Mouse (Mus musculus) liver, embryonic 13.5 days (tissue): ENCODE data around the gene Pard3b. TPM values are rescaled to one million over a fixed set of nuclear protein-coding genes. Genes with fewer than 3 reads are reported as not detected.

Experiments
- ATAC-seq: fragments of 200-750 bp; cut with Nextera tagmentation; 2 replicates; pipeline ENCODE4 v1.8.0; 2017; ENCODE audit warnings: low read depth, mild to moderate bottlenecking, moderate number of reproducible peaks, moderate library complexity
- DNase-seq: peaks from one replicate; pipeline ENCODE4 v3.0.0; 2022
- H3K27ac ChIP-seq: fragments of 300-500 bp; sonication (generic); 2 replicates; pipeline ENCODE4 v1.5.1; 2015; ENCODE audit warnings: moderate library complexity, mild to moderate bottlenecking, inconsistent platforms
- H3K27me3 ChIP-seq: fragments of 300-500 bp; sonication (generic); 2 replicates; pipeline ENCODE4 v1.6.1; 2015; ENCODE audit warnings: mild to moderate bottlenecking, inconsistent platforms
- H3K36me3 ChIP-seq: fragments of 300-500 bp; sonication (generic); 2 replicates; pipeline ENCODE4 v1.6.1; 2015; ENCODE audit warnings: mild to moderate bottlenecking, inconsistent platforms
- H3K4me1 ChIP-seq: fragments of 300-500 bp; sonication (generic); replicated peaks from 2 replicates; pipeline ENCODE4 v1.6.1; 2015; ENCODE audit warnings: inconsistent platforms
- H3K4me2 ChIP-seq: fragments of 300-500 bp; sonication (generic); 2 replicates; pipeline ENCODE4 v1.6.1; 2015; ENCODE audit warnings: inconsistent platforms, mild to moderate bottlenecking, moderate library complexity
- H3K4me3 ChIP-seq: fragments of 300-500 bp; sonication (generic); replicated peaks from 2 replicates; pipeline ENCODE4 v1.5.1; 2015; ENCODE audit warnings: mild to moderate bottlenecking, inconsistent platforms
- H3K9ac ChIP-seq: fragments of 300-500 bp; sonication (generic); 2 replicates; pipeline ENCODE4 v1.6.1; 2015; ENCODE audit warnings: mild to moderate bottlenecking, inconsistent platforms
- H3K9me3 ChIP-seq: fragments of 300-500 bp; sonication (generic); replicated peaks from 2 replicates; pipeline ENCODE4 v1.6.1; 2016; ENCODE audit warnings: inconsistent platforms
- WGBS: fragments of 180-500 bp; shearing (Covaris S2); methylation state at CpG from one replicate; pipeline ENCODE4 v1.1.7; 2015; ENCODE audit not compliant: insufficient replicate concordance; 5-methylcytosine and 5-hydroxymethylcytosine counted together
- polyA plus RNA-seq: library from polyadenylated mRNA; unstranded; fragments of >200 nt; fragmentation: Nextera tagmentation; extraction: Ambion mirVana; gene quantifications from 2 replicates; pipeline ENCODE4 v1.2.1, GENCODE M21; 2015

Pard3b gene
- polyA plus RNA-seq, 1 experiment from 2014 or later: 2.2 TPM

DNA sequence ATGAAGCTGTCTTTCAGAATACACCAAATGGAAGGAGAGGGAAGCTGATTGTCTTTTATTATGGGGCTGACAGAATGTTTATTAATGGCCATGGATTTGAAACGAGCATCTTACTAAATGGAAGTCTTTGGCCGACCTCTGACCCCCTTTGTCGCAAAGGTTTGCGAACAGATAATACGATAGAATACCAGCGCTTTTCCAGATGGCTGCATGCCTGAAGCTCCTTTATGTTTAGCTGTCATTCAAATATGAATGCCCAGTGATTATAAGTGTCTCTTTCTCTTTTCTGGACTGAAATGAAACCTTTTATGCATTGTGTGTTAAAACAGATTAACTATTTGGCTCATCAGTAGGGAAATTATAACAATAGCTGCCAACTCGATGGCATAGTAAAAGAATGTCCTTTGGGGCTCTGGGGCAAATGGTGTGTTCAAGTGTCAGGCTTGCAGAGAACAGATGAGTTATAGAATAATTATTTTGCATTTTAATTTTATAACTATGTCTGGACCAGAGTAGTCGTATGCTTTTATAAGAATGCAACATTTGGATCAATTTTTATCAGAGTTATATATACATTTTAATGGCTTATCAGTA lies 46.7 kb downstream of the Pard3b start:
- no peak overlapping the region for H3K4me2 ChIP-seq
- DNase-seq: no peak
- no peaks in the 10 kb centered on the region for H3K4me1 ChIP-seq
- H3K9ac ChIP-seq: no peak overlapping the region
- ATAC-seq: no peak
- no peak overlapping the region for H3K27ac ChIP-seq
- H3K27me3 ChIP-seq: no peaks in the 10 kb centered on the region
- H3K4me3 ChIP-seq: no peak overlapping the region
- H3K9me3 ChIP-seq: no peaks in the 10 kb centered on the region
- H3K36me3 ChIP-seq: no peaks in the 10 kb centered on the region
- 65% methylated on average over 8 of the region's 8 CpGs for WGBS

DNA sequence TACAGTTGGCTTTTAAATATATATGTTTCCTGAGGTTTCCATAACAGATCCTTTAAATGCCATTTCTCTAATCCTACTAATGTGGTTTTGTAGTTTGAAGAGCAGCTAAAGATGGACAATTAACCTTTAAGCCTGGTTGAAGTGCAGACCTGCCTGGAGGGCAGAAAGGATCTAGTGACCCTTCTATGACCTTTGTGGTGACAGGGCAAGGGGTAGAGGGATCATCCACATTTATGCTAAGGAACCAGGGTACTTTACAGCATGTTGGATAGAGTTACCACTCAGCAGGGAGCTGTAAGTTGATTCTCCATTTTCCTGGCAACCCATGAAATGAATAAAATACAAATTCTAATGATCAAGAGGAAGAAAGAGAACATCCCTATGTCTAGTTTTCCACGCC lies 47.3 kb downstream of the Pard3b start:
- DNase-seq (no peak), ATAC-seq (no peak)
- H3K27me3 ChIP-seq: no peaks in the 10 kb centered on the region
- no peak overlapping the region for H3K9ac ChIP-seq
- H3K27ac ChIP-seq: no peak overlapping the region
- H3K9me3 ChIP-seq: no peaks in the 10 kb centered on the region
- WGBS: 50% methylated on average over 1 of the region's 1 CpGs
- H3K4me3 ChIP-seq: no peak overlapping the region
- H3K4me2 ChIP-seq: no peak overlapping the region
- no peaks in the 10 kb centered on the region for H3K36me3 ChIP-seq
- H3K4me1 ChIP-seq: no peaks in the 10 kb centered on the region

DNA sequence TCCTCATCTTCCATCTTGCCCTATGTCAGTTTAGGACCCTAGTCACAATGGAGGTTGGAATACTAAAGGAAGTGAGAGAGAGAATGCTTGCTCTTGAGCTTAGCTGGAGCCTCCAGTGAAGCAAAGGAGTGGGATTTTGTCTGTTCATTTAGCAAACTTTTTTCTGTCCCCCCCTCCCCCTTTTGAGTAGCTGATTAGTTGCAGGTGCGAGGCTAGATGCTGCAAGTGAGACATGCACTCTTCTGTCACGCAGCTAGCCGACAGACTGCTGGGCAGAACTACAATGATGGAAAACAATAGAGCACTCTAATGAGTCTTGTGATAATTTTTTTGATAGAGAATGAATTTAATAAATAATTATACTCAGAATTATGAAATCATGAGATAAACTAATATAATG lies 49.7 kb downstream of the Pard3b start:
- no peaks in the 10 kb centered on the region for H3K4me1 ChIP-seq
- H3K4me3 ChIP-seq: no peak overlapping the region
- WGBS: 67% methylated on average over 3 of the region's 3 CpGs
- H3K27me3 ChIP-seq: no peaks in the 10 kb centered on the region
- no peak overlapping the region for H3K27ac ChIP-seq
- ATAC-seq: no peak
- H3K9ac ChIP-seq: no peak overlapping the region
- no peaks in the 10 kb centered on the region for H3K9me3 ChIP-seq
- H3K36me3 ChIP-seq: no peaks in the 10 kb centered on the region
- no peak for DNase-seq
- no peak overlapping the region for H3K4me2 ChIP-seq

DNA sequence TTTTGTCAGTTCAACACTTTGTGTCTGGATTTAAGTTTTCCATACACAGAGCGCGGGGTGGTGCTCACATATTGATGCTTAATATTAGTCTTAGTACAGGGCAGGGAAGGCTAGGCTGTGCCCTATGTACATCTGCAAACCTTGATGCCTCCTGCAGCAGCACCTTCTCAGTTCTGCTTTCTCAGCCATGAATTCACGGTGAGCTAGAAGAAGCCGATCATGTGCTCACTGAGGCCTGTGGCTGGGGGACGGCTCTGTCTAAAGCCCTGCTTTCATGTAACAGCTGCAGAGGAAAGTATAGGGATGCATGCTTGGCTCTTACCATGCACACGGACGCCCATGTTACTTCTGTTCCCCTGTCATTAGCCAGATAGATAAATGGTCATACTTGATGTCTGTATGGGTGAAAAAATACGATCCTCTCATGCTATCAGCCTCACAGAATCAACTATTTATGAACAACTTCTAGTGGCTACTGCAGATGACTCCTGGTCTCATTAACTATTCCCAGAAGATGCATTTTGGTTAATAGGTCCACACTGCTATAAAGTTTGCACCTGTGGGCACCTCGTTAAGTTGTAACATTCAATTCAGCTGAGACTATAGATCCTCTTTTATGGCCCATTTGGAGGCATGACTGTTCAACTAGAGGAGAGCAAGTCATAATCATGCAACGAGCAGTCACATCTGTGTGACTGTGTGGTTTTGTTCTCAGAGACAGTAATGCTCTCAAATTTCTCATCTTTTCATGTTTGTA lies 60.0 kb downstream of the Pard3b start:
- Histone ChIP-seq H3K4me1 (no peaks in the 10 kb centered on the region), H3K27me3 (no peaks in the 10 kb centered on the region), H3K36me3 (no peaks in the 10 kb centered on the region), H3K9me3 (no peaks in the 10 kb centered on the region), H3K4me2 (no peak overlapping the region), H3K9ac (no peak overlapping the region), H3K4me3 (no peak overlapping the region), H3K27ac (no peak overlapping the region)
- ATAC-seq (no peak), DNase-seq (no peak)
- WGBS: 61% methylated on average over 10 of the region's 10 CpGs

DNA sequence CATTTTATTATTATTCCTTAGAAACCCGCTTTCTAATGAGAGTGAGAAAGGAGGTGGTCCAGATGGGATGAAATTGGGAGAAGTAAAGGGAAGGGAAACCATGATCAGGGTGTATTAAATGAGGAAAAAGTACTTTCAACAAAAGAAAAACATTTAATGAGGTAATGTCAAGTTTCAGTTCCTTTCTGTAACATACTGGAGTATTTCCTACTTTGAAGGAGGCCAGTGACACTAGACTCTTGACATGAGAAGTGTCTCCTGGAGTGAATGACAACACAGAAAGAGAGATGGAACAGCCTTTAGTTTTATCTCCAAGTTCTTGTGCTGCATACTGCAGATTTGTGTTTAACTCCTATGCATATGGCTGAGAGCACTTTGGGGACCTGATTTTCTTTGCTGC lies 71.2 kb downstream of the Pard3b start:
- DNase-seq (no peak), ATAC-seq (no peak)
- Histone ChIP-seq H3K27ac (no peak overlapping the region), H3K36me3 (no peaks in the 10 kb centered on the region), H3K27me3 (no peaks in the 10 kb centered on the region), H3K9me3 (no peaks in the 10 kb centered on the region), H3K9ac (no peak overlapping the region), H3K4me3 (no peak overlapping the region), H3K4me1 (no peaks in the 10 kb centered on the region), H3K4me2 (no peak overlapping the region)
- 63% methylated on average over 1 of the region's 1 CpGs for WGBS

DNA sequence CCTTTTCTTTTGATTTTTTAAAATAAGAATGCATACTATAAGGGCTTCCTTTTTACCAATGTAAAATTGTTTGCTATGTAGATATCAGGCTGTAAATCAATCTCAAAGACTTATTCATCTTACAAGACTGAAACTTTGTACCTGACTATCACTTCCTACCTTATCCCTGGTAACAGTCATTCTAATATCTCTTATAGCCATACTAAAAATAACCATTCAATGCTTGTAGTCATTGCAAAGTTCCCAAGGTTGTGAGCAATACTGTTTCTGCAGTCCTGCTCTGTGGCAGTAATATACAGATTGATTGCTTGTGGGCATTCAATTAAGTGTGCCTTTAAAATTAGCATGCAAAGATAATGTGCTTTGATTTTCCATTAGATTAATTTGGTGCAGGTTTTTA lies 72.9 kb downstream of the Pard3b start:
- no peaks in the 10 kb centered on the region for H3K27me3 ChIP-seq
- H3K9me3 ChIP-seq: no peaks in the 10 kb centered on the region
- no peaks in the 10 kb centered on the region for H3K4me1 ChIP-seq
- no peak for DNase-seq
- H3K36me3 ChIP-seq: no peaks in the 10 kb centered on the region
- H3K27ac ChIP-seq: no peak overlapping the region
- no peak overlapping the region for H3K4me3 ChIP-seq
- H3K4me2 ChIP-seq: no peak overlapping the region
- ATAC-seq: no peak
- no peak overlapping the region for H3K9ac ChIP-seq

DNA sequence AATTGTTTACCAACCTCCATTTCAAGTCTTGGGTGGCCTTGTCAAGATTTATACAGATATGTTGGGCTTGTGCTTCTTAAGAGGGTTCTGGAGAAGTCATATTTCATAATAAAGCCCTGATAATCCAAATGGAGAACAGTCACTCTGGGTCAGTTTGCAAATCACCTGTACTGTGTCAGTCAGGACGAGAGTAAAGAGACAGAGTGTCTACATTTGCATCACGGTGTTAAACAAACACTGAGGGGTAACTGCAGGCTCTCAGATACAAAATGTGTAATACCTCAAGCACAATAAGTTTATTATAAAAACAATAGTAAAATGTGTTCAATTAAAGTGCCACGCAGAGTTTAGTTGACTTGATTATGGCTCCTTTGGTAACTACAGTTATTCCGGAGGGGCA lies 91.0 kb downstream of the Pard3b start:
- Histone ChIP-seq H3K36me3 (no peaks in the 10 kb centered on the region), H3K9me3 (no peaks in the 10 kb centered on the region), H3K27me3 (no peaks in the 10 kb centered on the region), H3K4me1 (no peaks in the 10 kb centered on the region), H3K27ac (no peak overlapping the region), H3K9ac (no peak overlapping the region), H3K4me3 (no peak overlapping the region), H3K4me2 (no peak overlapping the region)
- WGBS: 65% methylated on average over 4 of the region's 4 CpGs
- DNase-seq (no peak), ATAC-seq (no peak)

DNA sequence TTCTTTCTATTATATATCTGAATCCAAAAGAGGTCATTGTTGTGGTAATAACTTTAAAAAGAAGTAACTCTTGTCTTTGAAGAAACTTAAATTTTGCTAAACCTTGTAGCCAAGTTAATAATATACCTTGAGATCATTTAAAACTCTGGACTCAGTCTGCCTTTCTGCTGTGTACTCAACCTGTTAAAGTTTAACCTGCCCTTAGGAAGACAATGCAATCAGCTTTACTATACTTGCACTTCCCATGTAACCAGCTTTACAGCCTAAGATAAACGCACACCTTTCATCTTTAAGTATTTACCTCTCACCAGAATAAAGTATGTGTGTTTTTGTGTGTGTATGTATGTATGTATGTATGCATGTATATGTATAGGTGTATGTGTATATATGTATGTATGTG lies 97.9 kb downstream of the Pard3b start:
- H3K4me2 ChIP-seq: no peak overlapping the region
- H3K4me1 ChIP-seq: no peaks in the 10 kb centered on the region
- H3K9ac ChIP-seq: no peak overlapping the region
- H3K27me3 ChIP-seq: no peaks in the 10 kb centered on the region
- DNase-seq: no peak
- no peak for ATAC-seq
- WGBS: 62% methylated on average over 1 of the region's 1 CpGs
- H3K9me3 ChIP-seq: no peaks in the 10 kb centered on the region
- no peaks in the 10 kb centered on the region for H3K36me3 ChIP-seq
- H3K4me3 ChIP-seq: no peak overlapping the region
- no peak overlapping the region for H3K27ac ChIP-seq

DNA sequence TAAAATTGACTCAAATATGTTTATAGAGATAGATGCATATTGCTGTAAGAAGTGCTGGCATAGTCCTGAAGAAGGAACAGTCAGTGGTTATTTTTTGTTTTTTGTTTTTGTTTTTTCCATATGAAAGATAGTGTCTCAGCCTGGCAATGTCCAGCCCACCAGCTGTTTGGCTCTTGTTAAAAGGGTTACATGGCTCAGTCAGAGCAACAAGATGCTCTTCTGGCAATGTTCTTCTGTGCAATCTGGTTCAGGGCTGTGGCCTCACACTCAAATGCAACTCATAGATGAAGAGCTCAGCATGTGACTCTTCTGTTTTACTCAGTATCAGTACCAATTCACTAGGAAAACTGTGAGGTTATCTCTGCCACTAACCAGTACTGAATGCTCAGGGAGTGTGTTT lies 104.2 kb downstream of the Pard3b start:
- DNase-seq (no peak), ATAC-seq (no peak)
- H3K4me1 ChIP-seq: no peaks in the 10 kb centered on the region
- no peaks in the 10 kb centered on the region for H3K27me3 ChIP-seq
- no peak overlapping the region for H3K27ac ChIP-seq
- no peak overlapping the region for H3K4me2 ChIP-seq
- H3K4me3 ChIP-seq: no peak overlapping the region
- H3K9me3 ChIP-seq: no peaks in the 10 kb centered on the region
- H3K36me3 ChIP-seq: no peaks in the 10 kb centered on the region
- H3K9ac ChIP-seq: no peak overlapping the region

DNA sequence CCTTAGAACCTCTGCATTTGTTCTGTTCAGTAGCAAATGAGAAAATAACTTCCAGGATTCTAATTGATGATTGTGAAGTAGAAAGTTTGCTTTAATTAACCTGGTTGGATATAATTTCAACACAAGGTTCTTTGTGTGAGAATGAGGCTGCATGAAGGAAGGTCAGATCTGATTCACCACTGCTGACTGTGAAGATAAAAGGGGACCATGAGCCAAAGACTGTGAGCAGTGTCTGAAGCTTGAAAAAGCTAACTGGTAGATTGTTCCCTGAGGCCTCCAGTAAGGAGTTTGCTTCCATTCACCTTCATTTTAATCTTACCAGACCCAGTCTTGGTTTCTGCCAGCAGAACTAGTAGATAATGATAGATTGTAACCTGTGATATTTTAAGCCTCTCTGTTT lies 108.9 kb downstream of the Pard3b start:
- ATAC-seq (no peak), DNase-seq (no peak)
- H3K9ac ChIP-seq: no peak overlapping the region

DNA sequence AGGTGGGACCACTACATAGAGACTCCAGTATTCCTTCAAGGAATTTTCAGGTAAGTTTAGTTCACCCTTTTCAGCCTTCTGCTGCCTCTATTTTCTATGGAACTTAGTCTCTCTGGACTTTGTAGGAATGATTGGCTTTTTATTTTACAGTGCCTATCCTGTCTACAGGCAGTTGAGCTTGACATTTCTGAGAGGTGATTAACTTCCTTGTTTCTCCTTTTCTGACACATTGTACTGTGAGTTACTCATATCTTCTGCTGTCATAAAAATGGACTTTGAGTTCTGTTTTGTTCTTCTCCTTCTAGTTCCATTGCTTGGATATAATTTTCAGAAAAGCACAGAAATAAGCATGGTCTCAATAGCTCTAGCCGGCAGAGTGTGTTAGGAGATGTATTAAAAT lies 112.4 kb downstream of the Pard3b start:
- H3K27me3 ChIP-seq: no peaks in the 10 kb centered on the region
- no peak overlapping the region for H3K4me3 ChIP-seq
- H3K27ac ChIP-seq: no peak overlapping the region
- no peaks in the 10 kb centered on the region for H3K9me3 ChIP-seq
- H3K4me2 ChIP-seq: no peak overlapping the region
- WGBS: 68% methylated on average over 1 of the region's 1 CpGs
- H3K4me1 ChIP-seq: no peaks in the 10 kb centered on the region
- DNase-seq (no peak), ATAC-seq (no peak)
- H3K9ac ChIP-seq: no peak overlapping the region
- no peaks in the 10 kb centered on the region for H3K36me3 ChIP-seq

More for the DNA sequence above, 108.9 kb downstream of the Pard3b start:
- Histone ChIP-seq H3K9me3 (no peaks in the 10 kb centered on the region), H3K4me3 (no peak overlapping the region), H3K36me3 (no peaks in the 10 kb centered on the region), H3K4me2 (no peak overlapping the region), H3K27ac (no peak overlapping the region), H3K27me3 (no peaks in the 10 kb centered on the region), H3K4me1 (no peaks in the 10 kb centered on the region)

DNA sequence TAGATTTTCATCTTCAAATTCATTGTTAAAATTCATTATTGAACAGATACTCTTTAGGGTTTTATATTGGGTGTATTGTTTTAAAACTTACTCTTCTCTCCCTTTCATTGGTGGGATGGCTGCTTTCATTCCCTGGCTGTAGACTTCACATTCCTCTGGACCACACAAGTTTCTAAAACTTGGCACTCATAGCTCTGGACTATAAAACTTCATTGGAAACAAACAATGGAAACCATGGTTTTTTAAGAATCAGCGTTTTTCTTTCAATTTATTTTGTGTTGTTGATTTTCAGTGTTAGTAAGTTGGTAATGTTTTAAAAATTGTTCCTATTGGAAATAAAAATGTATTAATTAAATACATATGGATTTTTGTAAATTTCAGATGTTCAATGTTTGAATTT lies 118.1 kb downstream of the Pard3b start:
- no peak overlapping the region for H3K4me3 ChIP-seq
- H3K4me1 ChIP-seq: no peaks in the 10 kb centered on the region
- no peak overlapping the region for H3K9ac ChIP-seq
- DNase-seq (no peak), ATAC-seq (no peak)
- H3K4me2 ChIP-seq: no peak overlapping the region
- H3K9me3 ChIP-seq: no peaks in the 10 kb centered on the region
- H3K27me3 ChIP-seq: no peaks in the 10 kb centered on the region
- WGBS: 58% methylated on average over 1 of the region's 1 CpGs
- H3K27ac ChIP-seq: no peak overlapping the region
- H3K36me3 ChIP-seq: no peaks in the 10 kb centered on the region
